Mouse (Mus musculus): ENCODE measurements at regions not wholly inside any gene's neighbourhood (a gene's known extent, or its start where the extent isn't known, plus 50 kb on each side); places are given as distances from the start of the nearest gene placed in this dataset.
A peak's percentile ranks its signal among the peaks of the same experiment; 100 is the strongest.
"Not testable (repeated sequence)": the region's sequence is repeated elsewhere in the genome, so short reads cannot be mapped to it uniquely, and the experiment has no call there.

DNA sequence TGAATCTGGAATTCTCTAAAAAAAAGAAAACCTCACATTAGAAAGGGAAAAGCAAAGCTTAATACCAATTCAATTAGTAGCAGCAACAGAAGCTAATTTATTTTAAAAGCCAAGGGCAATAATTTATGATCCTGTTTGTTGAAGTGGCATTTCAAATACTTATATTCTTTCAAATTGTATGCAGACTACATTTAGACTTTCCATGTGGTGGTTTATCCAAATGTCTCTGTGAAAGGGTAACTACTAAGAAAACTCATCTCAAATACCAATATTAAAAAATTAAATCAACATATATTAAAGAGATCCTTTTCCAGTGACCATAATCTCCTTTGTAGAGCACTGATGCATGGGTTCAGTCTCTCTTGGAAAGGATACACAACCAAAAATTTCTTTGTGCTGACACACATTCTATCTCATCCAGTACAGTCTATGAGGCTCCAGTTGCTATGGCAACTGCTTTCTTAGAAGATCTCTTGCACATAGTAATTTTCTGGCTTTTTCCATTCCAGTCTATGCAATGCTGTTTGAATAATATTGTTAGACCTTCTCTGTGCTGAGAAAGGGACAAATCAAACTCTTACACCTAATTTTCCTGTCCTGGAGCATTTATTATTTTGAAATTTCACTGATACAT, 102.3 kb upstream of the Ctso start:
- Histone ChIP-seq H3K4me2 (no peak overlapping the region), H3K27me3 (no peaks in the 10 kb centered on the region), H3K36me3 (ENCODE audit: poor library complexity, severe bottlenecking) (no peaks in the 10 kb centered on the region), H3K4me3 (no peak overlapping the region), H3K4me1 (peaks cover 4% of the 10 kb centered on the region; the same call in 1 of the 2 replicates), H3K9me3 (replicated peaks) (no peaks in the 10 kb centered on the region), H3K27ac (no peak overlapping the region), H3K9ac (no peak overlapping the region)
- ATAC-seq = peak; percentile 95

DNA sequence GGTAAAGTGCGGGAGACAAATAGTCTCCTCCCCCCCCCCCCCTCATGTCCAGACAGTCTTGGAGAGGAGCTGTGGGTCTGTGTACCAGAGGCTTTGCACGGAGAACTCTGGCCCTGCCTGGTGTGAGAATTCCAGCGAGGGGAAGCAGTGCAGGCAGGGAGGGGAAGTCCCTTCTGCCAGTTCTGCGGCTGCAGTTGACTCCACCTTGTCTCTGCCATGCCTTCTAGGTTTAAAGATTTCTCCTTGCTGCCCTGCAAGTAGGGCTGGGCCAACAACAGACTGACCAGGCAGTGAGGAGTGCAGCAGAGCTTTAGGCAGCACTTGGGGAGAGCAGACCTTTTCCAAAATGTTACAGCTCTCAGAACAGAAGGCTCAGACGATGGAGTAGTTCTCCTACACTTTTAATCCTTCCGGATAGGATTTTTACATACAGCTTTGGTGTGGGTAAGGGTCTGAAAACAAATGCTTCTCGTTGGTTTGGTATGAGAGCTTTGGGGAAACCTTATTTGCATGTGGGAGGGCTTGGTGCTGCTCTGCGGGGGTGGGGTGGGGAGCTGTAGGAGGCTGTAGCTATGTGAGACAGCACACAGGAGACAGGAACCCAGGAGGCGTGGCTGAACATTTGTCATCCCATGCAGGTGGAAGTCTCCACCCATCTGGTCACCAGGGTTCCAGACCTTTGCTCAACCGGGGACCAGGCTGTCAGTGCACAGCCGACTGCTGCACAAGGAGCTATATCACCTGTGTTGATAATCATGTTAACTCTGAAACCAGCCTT, 96.8 kb upstream of the Ctso start:
- peak; percentile 53; the same call in 1 of the 2 replicates for ATAC-seq
- 15% methylated on average over 11 of the region's 11 CpGs for WGBS

DNA sequence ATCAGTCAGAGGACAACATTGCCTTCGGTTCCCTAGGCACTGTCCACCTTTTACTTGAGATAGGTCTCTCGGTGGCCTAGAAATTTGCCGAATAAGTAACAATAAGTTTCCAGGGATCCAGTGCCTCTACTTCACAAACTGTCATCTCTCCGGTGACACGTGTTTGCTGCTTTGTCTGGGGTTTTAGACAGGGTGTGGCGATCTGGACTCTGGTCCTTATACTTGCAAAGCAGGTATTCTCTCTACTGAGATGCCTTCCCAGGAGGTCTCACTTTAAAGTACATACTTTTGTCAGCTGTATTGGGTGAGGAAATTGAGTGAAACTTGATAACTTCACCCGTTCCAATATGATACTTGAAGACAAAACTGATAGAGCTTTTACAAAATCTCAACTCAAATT, 95.9 kb upstream of the Ctso start:
- Histone ChIP-seq H3K4me2 (no peak overlapping the region), H3K36me3 (ENCODE audit: poor library complexity, severe bottlenecking) (no peaks in the 10 kb centered on the region), H3K27ac (no peak overlapping the region), H3K4me1 (no peaks in the 10 kb centered on the region), H3K9ac (no peak overlapping the region), H3K4me3 (no peak overlapping the region), H3K9me3 (replicated peaks) (no peaks in the 10 kb centered on the region), H3K27me3 (no peaks in the 10 kb centered on the region)
- no peak for ATAC-seq
- WGBS = 88% methylated on average over 7 of the region's 7 CpGs

More for the DNA sequence above, 96.8 kb upstream of the Ctso start:
- Histone ChIP-seq H3K4me3 (no peak overlapping the region), H3K27me3 (no peaks in the 10 kb centered on the region), H3K36me3 (ENCODE audit: poor library complexity, severe bottlenecking) (no peaks in the 10 kb centered on the region), H3K4me1 (no peaks in the 10 kb centered on the region), H3K4me2 (no peak overlapping the region), H3K27ac (no peak overlapping the region), H3K9me3 (replicated peaks) (no peaks in the 10 kb centered on the region), H3K9ac (no peak overlapping the region)

DNA sequence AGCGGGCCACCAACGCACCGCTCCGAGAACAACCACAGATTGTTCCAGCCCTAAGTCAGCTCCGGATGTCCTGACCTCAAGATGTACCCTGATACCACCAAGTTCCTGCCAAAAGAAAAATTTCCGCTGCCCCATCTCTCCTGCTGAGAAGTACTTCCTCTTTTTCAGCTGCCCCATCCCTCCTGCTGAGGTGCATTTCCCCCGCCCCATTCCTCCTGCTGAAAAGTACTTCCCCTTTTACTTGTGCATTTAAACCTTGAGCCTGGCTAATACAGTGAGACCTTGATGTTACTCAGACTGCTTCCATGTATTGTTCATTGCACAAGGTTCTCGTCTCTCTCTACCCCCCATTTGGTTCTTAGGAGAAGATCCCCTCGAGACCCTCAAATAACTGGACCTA, 94.3 kb upstream of the Ctso start:
- H3K4me2 ChIP-seq; H3K27ac ChIP-seq; H3K4me3 ChIP-seq; H3K9ac ChIP-seq; ATAC-seq; H3K9me3 ChIP-seq (replicated peaks); H3K36me3 ChIP-seq (ENCODE audit: poor library complexity, severe bottlenecking); H3K4me1 ChIP-seq; H3K27me3 ChIP-seq: not testable (repeated sequence)
- 94% methylated on average over 9 of the region's 9 CpGs for WGBS

DNA sequence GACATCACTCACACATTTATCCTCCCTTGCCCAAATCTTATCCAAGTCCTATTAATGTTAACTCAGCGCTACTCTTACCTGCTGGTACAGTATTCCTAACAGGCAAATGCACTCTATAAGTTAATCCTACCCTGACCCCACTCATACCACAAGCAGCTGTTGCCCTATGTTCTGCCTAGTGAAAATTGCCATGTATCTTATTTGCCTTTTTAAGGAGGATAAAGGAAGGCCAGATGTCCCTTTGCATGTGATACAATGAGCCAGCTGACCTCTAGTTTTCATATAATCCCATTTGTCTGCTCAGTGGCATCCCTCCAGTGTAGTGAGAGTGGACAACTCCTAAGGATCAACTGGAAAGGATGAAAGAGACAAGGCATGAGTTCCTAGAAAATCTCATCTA, 67.9 kb upstream of the Ctso start:
- Histone ChIP-seq H3K36me3 (ENCODE audit: poor library complexity, severe bottlenecking) (no peaks in the 10 kb centered on the region), H3K4me2 (no peak overlapping the region), H3K4me3 (no peak overlapping the region), H3K27ac (no peak overlapping the region), H3K27me3 (no peaks in the 10 kb centered on the region), H3K9ac (no peak overlapping the region), H3K9me3 (replicated peaks) (no peaks in the 10 kb centered on the region), H3K4me1 (no peaks in the 10 kb centered on the region)
- 98% methylated on average over 1 of the region's 1 CpGs for WGBS
- no peak for ATAC-seq
